Mouse (Mus musculus): ENCODE data around the gene Gm20388. TPM values are rescaled to one million over a fixed set of nuclear protein-coding genes. Genes with fewer than 3 reads are reported as not detected.

Gene Gm20388
- polyA plus RNA-seq, 1 experiment from 2014 or later: 8.3 TPM

DNA sequence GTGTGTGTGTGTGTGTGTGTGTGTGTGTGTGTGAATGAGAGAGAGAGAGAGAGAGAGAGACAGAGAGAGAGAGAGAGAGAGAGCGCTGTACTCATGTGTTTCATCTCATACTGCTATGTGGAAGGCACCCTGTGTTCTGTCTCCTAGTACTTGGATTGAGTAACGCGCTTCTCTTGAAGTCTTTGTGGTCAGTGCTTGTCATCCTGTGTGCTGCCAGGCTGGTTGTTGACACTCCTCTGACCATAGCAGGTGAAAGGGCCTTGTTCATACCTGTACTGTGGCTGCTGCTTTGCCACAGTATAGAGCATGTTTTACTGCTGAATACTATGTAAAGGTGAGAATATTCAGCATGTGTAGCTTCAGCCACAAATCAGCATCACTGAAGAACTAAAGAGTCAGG is 2075.0 kb downstream of the Gm20388 start:
- H3K4me2 ChIP-seq (ENCODE audit: low read length): no peak overlapping the region
- ATAC-seq (replicated peaks; ENCODE audit: low FRiP score, low TSS enrichment, low read depth) (no peak), DNase-seq (ENCODE audit: low spot score) (no peak)
- H3K4me3 ChIP-seq (ENCODE audit: low read depth, low read length): no peak overlapping the region
- peaks cover 69% of the 10 kb centered on the region for H3K36me3 ChIP-seq (ENCODE audit: control insufficient read depth, insufficient read depth, low read length)
- H3K27ac ChIP-seq (ENCODE audit: low read depth): no peak overlapping the region
- no peaks in the 10 kb centered on the region for H3K27me3 ChIP-seq (replicated peaks; ENCODE audit: control insufficient read depth, insufficient read depth, low read length)
- no peaks in the 10 kb centered on the region for H3K9me3 ChIP-seq (ENCODE audit: control insufficient read depth, low read length)
- 97% methylated on average over 3 of the region's 3 CpGs for WGBS
- H3K9ac ChIP-seq (ENCODE audit: low read length): no peak overlapping the region
- H3K4me1 ChIP-seq (replicated peaks; ENCODE audit: control insufficient read depth, insufficient read depth, low read length): no peaks in the 10 kb centered on the region

DNA sequence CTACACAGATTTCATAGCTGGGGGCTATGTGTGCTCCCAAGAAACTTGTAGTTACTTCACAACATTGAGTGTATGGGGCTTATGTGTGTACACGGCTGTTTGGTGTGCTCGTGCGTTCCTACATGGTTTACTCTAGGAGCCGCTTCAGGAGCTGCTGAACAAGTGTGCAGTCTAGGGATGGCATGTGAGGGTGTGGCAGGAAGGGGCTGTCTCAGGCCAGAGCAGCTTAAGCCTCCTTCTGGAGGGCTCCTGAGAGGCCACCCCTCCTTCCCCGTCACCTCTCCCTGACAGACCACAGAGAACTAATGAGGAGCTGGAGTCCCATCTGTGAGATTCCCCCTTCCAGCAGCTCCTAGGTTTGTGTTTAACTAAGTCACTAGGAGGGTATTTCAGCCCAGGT is 2077.3 kb downstream of the Gm20388 start:
- Histone ChIP-seq H3K27me3 (replicated peaks; ENCODE audit: control insufficient read depth, insufficient read depth, low read length) (no peaks in the 10 kb centered on the region), H3K4me3 (ENCODE audit: low read depth, low read length) (no peak overlapping the region), H3K9me3 (ENCODE audit: control insufficient read depth, low read length) (no peaks in the 10 kb centered on the region), H3K9ac (ENCODE audit: low read length) (no peak overlapping the region), H3K36me3 (ENCODE audit: control insufficient read depth, insufficient read depth, low read length) (peaks cover 72% of the 10 kb centered on the region), H3K4me2 (ENCODE audit: low read length) (no peak overlapping the region), H3K27ac (ENCODE audit: low read depth) (no peak overlapping the region), H3K4me1 (replicated peaks; ENCODE audit: control insufficient read depth, insufficient read depth, low read length) (no peaks in the 10 kb centered on the region)
- ATAC-seq (replicated peaks; ENCODE audit: low FRiP score, low TSS enrichment, low read depth) (no peak), DNase-seq (ENCODE audit: low spot score) (no peak)
- WGBS: 90% methylated on average over 5 of the region's 5 CpGs

DNA sequence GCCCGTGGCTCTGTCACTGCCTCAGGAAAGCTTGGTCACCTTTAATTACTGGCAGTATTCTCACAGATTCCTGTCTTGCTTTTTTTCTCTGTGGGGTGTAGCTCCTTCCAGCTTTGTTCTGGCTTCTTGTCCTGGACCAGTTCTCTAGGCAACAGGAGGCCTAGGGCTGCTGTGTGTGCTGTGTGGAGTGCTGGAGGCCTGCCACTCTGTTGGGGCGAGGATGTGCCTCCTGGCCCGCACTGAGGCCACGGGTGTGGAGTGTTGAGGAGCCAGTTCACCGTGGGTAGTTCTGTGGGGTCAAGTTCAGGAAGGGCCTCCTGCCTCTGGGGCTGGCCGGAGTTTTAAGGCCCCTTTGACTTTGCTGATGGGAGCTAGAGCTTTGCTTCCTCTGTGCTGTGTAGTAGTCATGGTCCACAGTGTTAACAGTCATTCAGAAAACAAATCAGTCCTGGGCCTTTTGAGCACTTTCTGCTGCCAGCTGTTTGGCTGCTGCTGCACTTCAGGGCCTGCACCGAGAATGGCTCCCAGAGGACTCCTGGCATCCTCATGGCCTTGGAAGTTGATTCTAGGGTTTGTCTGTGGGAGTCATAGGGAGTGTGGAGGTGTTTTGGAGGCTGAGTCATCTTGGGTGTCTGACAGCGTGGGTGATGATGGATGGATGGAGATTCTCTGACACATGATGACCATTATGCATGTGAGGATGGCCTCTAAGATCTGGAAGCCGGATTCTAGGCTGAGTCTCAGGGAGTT is 2080.0 kb downstream of the Gm20388 start:
- no peaks in the 10 kb centered on the region for H3K4me1 ChIP-seq (replicated peaks; ENCODE audit: control insufficient read depth, insufficient read depth, low read length)
- H3K27ac ChIP-seq (ENCODE audit: low read depth): no peak overlapping the region
- 85% methylated on average over 9 of the region's 9 CpGs for WGBS
- H3K27me3 ChIP-seq (replicated peaks; ENCODE audit: control insufficient read depth, insufficient read depth, low read length): no peaks in the 10 kb centered on the region
- no peaks in the 10 kb centered on the region for H3K9me3 ChIP-seq (ENCODE audit: control insufficient read depth, low read length)
- no peak overlapping the region for H3K4me2 ChIP-seq (ENCODE audit: low read length)
- ATAC-seq (replicated peaks; ENCODE audit: low FRiP score, low TSS enrichment, low read depth) (no peak), DNase-seq (ENCODE audit: low spot score) (no peak)
- no peak overlapping the region for H3K9ac ChIP-seq (ENCODE audit: low read length)
- no peak overlapping the region for H3K4me3 ChIP-seq (ENCODE audit: low read depth, low read length)
- H3K36me3 ChIP-seq (ENCODE audit: control insufficient read depth, insufficient read depth, low read length): peaks cover 68% of the 10 kb centered on the region

DNA sequence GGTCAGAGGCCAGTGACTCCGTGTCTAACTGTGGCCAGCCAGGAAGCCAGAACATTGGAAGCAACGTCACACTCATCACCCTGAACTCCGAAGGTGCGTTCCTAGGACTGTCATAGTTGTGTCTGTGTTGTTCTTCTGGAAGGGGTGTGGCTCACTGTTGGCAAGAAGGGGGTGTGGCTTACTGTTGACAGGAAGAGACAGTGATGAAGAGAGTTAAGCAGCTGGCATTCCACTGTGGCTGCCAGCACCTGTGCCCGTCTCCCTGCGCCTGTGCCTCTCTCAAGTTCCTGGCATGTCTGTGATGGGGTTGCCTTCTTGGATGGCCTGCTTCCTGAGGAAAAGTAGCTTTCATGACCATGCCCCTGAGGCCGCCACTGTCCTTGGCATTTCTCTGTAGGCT is 2081.0 kb downstream of the Gm20388 start:
- Histone ChIP-seq H3K4me2 (ENCODE audit: low read length) (no peak overlapping the region), H3K27ac (ENCODE audit: low read depth) (no peak overlapping the region), H3K4me1 (replicated peaks; ENCODE audit: control insufficient read depth, insufficient read depth, low read length) (no peaks in the 10 kb centered on the region), H3K9me3 (ENCODE audit: control insufficient read depth, low read length) (no peaks in the 10 kb centered on the region), H3K4me3 (ENCODE audit: low read depth, low read length) (no peak overlapping the region), H3K9ac (ENCODE audit: low read length) (no peak overlapping the region), H3K36me3 (ENCODE audit: control insufficient read depth, insufficient read depth, low read length) (peaks cover 74% of the 10 kb centered on the region), H3K27me3 (replicated peaks; ENCODE audit: control insufficient read depth, insufficient read depth, low read length) (no peaks in the 10 kb centered on the region)
- DNase-seq (ENCODE audit: low spot score): no peak
- WGBS: 88% methylated on average over 7 of the region's 7 CpGs
- no peak for ATAC-seq (replicated peaks; ENCODE audit: low FRiP score, low TSS enrichment, low read depth)

DNA sequence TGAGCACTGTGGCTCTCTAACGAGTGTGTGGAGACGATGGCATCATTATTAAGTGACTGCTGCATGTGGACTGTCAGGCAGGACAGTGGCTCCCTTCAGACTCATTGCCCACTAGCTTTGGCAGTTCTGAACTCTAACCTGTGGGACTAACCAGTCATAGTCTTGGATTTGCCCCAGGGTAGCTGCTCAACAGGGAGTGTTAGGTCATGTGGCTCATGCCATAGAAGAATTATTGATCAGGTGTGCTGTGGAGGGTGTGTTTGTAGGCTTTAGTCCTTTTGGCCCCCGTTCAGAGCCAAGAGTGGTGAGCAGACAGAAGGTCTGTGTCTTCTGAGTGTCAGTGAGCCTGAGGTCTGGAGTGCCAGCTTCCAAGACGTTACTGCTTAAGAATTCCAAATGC is 2082.3 kb downstream of the Gm20388 start:
- Histone ChIP-seq H3K9ac (ENCODE audit: low read length) (no peak overlapping the region), H3K4me1 (replicated peaks; ENCODE audit: control insufficient read depth, insufficient read depth, low read length) (no peaks in the 10 kb centered on the region), H3K27ac (ENCODE audit: low read depth) (no peak overlapping the region), H3K9me3 (ENCODE audit: control insufficient read depth, low read length) (no peaks in the 10 kb centered on the region), H3K36me3 (ENCODE audit: control insufficient read depth, insufficient read depth, low read length) (peaks cover 78% of the 10 kb centered on the region), H3K4me2 (ENCODE audit: low read length) (no peak overlapping the region), H3K4me3 (ENCODE audit: low read depth, low read length) (no peak overlapping the region), H3K27me3 (replicated peaks; ENCODE audit: control insufficient read depth, insufficient read depth, low read length) (no peaks in the 10 kb centered on the region)
- DNase-seq (ENCODE audit: low spot score): no peak
- WGBS: 81% methylated on average over 4 of the region's 4 CpGs
- no peak for ATAC-seq (replicated peaks; ENCODE audit: low FRiP score, low TSS enrichment, low read depth)

DNA sequence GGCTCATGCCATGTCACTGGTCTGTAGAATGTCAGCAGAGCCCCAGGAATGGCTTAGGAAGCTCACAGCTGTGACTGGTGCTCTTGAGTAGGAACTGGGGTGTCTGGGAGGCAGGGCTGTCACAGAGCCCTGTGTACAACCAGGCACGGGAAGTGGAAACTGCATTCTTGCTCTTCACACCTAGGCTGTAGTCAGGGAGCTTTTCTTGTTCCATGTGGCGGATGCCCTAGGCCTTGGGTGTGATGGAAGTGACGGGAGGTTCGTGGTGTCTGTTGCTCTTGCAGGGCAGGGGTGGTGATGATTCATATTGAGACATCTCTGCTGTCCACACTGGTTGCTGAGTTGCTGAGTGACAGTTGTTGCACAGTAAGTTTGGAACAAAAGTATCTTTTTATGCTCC is 2084.5 kb downstream of the Gm20388 start:
- H3K27me3 ChIP-seq (replicated peaks; ENCODE audit: control insufficient read depth, insufficient read depth, low read length): no peaks in the 10 kb centered on the region
- H3K9ac ChIP-seq (ENCODE audit: low read length): no peak overlapping the region
- H3K4me3 ChIP-seq (ENCODE audit: low read depth, low read length): no peak overlapping the region
- no peak overlapping the region for H3K4me2 ChIP-seq (ENCODE audit: low read length)
- H3K36me3 ChIP-seq (ENCODE audit: control insufficient read depth, insufficient read depth, low read length): peaks cover 77% of the 10 kb centered on the region
- no peaks in the 10 kb centered on the region for H3K9me3 ChIP-seq (ENCODE audit: control insufficient read depth, low read length)
- no peak for ATAC-seq (replicated peaks; ENCODE audit: low FRiP score, low TSS enrichment, low read depth)
- WGBS: 67% methylated on average over 4 of the region's 4 CpGs
- DNase-seq (ENCODE audit: low spot score): no peak
- no peaks in the 10 kb centered on the region for H3K4me1 ChIP-seq (replicated peaks; ENCODE audit: control insufficient read depth, insufficient read depth, low read length)
- no peak overlapping the region for H3K27ac ChIP-seq (ENCODE audit: low read depth)

GRCm38 (mm10) chr8:121995895-121996294 is 2085.3 kb downstream of the Gm20388 start:
- Histone ChIP-seq H3K9ac (ENCODE audit: low read length) (no peak overlapping the region), H3K4me3 (ENCODE audit: low read depth, low read length) (no peak overlapping the region), H3K9me3 (ENCODE audit: control insufficient read depth, low read length) (no peaks in the 10 kb centered on the region), H3K27ac (ENCODE audit: low read depth) (no peak overlapping the region), H3K27me3 (replicated peaks; ENCODE audit: control insufficient read depth, insufficient read depth, low read length) (no peaks in the 10 kb centered on the region), H3K4me1 (replicated peaks; ENCODE audit: control insufficient read depth, insufficient read depth, low read length) (no peaks in the 10 kb centered on the region), H3K4me2 (ENCODE audit: low read length) (no peak overlapping the region), H3K36me3 (ENCODE audit: control insufficient read depth, insufficient read depth, low read length) (peaks cover 76% of the 10 kb centered on the region)
- WGBS: 72% methylated on average over 3 of the region's 3 CpGs
- DNase-seq (ENCODE audit: low spot score) (no peak), ATAC-seq (replicated peaks; ENCODE audit: low FRiP score, low TSS enrichment, low read depth) (no peak)

DNA sequence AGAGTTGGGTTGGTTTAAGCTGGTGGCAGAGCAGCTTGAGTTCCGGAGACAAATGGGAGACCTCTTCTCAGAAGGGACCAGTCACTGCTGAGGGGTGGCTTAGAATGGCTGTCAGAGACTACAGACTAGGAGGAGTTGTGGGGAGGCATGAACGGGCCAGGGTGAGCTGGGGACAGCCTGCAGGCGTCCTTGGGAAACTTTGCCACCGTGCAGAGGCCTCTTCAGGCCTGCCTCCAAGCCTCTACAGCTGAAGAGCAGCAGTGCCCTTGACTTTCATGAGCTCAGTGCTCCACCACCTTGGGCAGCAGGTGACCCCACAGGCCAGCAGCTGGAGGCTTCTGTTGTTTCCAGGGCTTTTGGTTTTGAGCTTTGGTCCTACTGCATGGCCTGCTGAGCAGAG is 2088.0 kb downstream of the Gm20388 start:
- peaks cover 73% of the 10 kb centered on the region for H3K36me3 ChIP-seq (ENCODE audit: control insufficient read depth, insufficient read depth, low read length)
- H3K27ac ChIP-seq (ENCODE audit: low read depth): no peak overlapping the region
- no peaks in the 10 kb centered on the region for H3K27me3 ChIP-seq (replicated peaks; ENCODE audit: control insufficient read depth, insufficient read depth, low read length)
- ATAC-seq (replicated peaks; ENCODE audit: low FRiP score, low TSS enrichment, low read depth) (no peak), DNase-seq (ENCODE audit: low spot score) (no peak)
- no peak overlapping the region for H3K9ac ChIP-seq (ENCODE audit: low read length)
- H3K4me2 ChIP-seq (ENCODE audit: low read length): no peak overlapping the region
- H3K9me3 ChIP-seq (ENCODE audit: control insufficient read depth, low read length): no peaks in the 10 kb centered on the region
- 89% methylated on average over 4 of the region's 4 CpGs for WGBS
- H3K4me3 ChIP-seq (ENCODE audit: low read depth, low read length): no peak overlapping the region
- no peaks in the 10 kb centered on the region for H3K4me1 ChIP-seq (replicated peaks; ENCODE audit: control insufficient read depth, insufficient read depth, low read length)

DNA sequence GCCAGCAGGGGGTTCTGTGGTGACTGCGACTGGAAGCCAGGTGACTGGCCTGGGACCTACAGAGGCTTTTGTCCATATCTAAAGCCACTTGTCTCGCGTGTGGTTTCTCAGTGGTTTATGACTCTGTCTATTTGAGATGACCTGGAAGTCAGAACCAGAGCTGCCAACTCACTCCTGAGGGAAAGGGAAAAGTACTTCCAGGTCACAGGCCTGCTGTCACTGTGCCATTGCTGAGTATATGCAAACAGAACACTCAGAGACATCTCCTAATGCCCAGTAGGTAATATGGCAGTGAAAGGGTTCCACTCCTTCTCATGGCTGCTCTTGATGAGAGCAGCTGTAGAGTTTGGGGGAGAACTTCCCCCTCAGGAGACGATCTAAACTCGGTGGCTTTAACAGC is 2088.6 kb downstream of the Gm20388 start:
- H3K4me2 ChIP-seq (ENCODE audit: low read length): no peak overlapping the region
- no peaks in the 10 kb centered on the region for H3K27me3 ChIP-seq (replicated peaks; ENCODE audit: control insufficient read depth, insufficient read depth, low read length)
- ATAC-seq (replicated peaks; ENCODE audit: low FRiP score, low TSS enrichment, low read depth) (no peak), DNase-seq (ENCODE audit: low spot score) (no peak)
- no peaks in the 10 kb centered on the region for H3K4me1 ChIP-seq (replicated peaks; ENCODE audit: control insufficient read depth, insufficient read depth, low read length)
- no peak overlapping the region for H3K27ac ChIP-seq (ENCODE audit: low read depth)
- WGBS: 84% methylated on average over 5 of the region's 5 CpGs
- H3K9me3 ChIP-seq (ENCODE audit: control insufficient read depth, low read length): no peaks in the 10 kb centered on the region
- H3K36me3 ChIP-seq (ENCODE audit: control insufficient read depth, insufficient read depth, low read length): peaks cover 77% of the 10 kb centered on the region
- no peak overlapping the region for H3K4me3 ChIP-seq (ENCODE audit: low read depth, low read length)
- H3K9ac ChIP-seq (ENCODE audit: low read length): no peak overlapping the region
